Mouse (Mus musculus): ENCODE data around the gene Tsacc. TPM values are rescaled to one million over a fixed set of nuclear protein-coding genes. Genes with fewer than 3 reads are reported as not detected.
"Not testable (repeated sequence)": the region's sequence is repeated elsewhere in the genome, so short reads cannot be mapped to it uniquely, and the experiment has no call there.

Tsacc gene
- polyA plus RNA-seq, 1 experiment: 16.1 TPM

DNA sequence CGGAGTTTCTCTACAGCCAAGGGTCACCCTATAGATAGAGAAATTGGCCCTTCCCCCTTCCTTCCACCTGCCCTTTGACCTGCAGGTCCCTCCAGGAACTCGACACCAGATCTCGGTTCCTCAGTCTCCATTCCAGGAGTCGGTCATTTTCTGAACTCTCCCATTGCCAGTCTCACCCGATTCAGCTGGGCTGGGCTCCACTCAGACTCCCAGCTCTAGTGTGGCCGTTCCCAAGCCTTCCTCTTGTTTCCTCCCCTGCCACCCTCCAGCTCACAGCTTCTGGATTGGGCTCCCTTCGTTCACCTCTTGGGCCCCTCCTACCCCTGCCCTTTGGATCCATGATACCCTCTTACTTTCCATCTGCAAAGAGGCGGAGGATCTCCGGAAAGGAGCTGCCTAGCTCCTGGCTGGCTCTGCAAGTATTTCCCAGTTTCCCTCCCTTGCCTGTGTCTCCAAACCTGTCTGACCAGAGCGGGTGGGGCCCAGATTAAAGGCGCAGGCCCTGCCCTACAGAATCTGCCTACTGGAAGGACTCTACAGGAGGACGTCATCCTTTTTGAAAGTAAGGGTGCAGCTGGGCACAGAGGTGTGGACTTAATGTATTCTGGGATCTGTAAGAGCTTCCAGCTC is 37.3 kb upstream of the Tsacc start:
- H3K4me3 ChIP-seq (replicated peaks; ENCODE audit: control insufficient read depth, low read depth, low read length): no peak overlapping the region
- peaks cover 2% of the 10 kb centered on the region; the same call in 1 of the 2 replicates for H3K4me1 ChIP-seq (ENCODE audit: control insufficient read depth, insufficient read depth, low read length)
- 81% methylated on average over 12 of the region's 12 CpGs for WGBS

DNA sequence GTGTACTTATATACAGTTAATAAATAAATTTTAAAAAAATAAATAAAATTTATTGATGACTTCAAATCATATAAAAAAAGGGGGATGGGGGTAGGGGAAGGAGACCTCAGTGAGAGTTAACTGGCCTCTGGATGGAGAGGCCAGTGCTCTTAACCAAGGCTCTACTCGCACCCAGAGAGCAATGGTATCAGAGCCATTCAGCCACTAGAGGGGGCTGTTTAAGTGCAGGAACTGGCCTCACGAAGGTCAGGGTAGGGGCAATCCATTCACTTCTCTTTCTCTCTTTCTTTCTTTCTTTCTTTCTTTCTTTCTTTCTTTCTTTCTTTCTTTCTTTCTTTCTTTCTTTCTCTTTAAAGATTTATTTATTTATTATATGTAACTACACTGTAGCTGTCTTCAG is 34.5 kb upstream of the Tsacc start:
- WGBS: 1% methylated on average over 2 of the region's 2 CpGs
- no peak overlapping the region for H3K4me3 ChIP-seq (replicated peaks; ENCODE audit: control insufficient read depth, low read depth, low read length)
- TF ChIP-seq CTCF (IDR thresholded peaks at IDR 0.05; ENCODE audit: control insufficient read depth, insufficient read depth, low read length): peak; percentile 86
- no peak for TF ChIP-seq POLR2A (IDR thresholded peaks at IDR 0.05; ENCODE audit: borderline replicate concordance, control insufficient read depth, low read depth, low read length)
- H3K4me1 ChIP-seq (ENCODE audit: control insufficient read depth, insufficient read depth, low read length): no peaks in the 10 kb centered on the region
- H3K27ac ChIP-seq (ENCODE audit: control insufficient read depth, insufficient read depth, low read depth, low read length, poor library complexity): no peak overlapping the region

More for the DNA sequence above, 37.3 kb upstream of the Tsacc start:
- TF ChIP-seq CTCF (IDR thresholded peaks at IDR 0.05; ENCODE audit: control insufficient read depth, insufficient read depth, low read length): no peak
- no peak for TF ChIP-seq POLR2A (IDR thresholded peaks at IDR 0.05; ENCODE audit: borderline replicate concordance, control insufficient read depth, low read depth, low read length)
- H3K27ac ChIP-seq (ENCODE audit: control insufficient read depth, insufficient read depth, low read depth, low read length, poor library complexity): no peak overlapping the region

DNA sequence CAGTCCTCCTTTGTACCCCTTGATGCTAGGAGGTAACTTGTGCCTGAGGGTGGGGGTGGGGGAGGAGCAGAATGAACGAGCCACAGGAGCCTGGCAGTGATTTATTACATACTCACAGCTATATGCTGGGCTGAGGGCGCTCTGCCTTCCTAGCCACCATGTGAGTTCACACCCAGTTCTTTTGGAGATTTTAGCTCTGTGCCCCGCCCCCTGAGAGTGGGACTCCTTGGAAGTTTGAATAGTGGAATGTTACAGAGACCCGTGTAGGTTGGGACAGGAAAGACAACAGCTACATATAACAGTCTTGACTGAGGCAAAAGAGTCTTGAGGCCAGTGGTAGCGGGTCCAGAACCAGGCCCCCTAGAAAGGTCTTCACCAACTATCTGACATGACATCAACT is 32.2 kb upstream of the Tsacc start:
- Histone ChIP-seq H3K4me1 (ENCODE audit: control insufficient read depth, insufficient read depth, low read length) (peaks cover 2% of the 10 kb centered on the region; the same call in 1 of the 2 replicates), H3K4me3 (replicated peaks; ENCODE audit: control insufficient read depth, low read depth, low read length) (no peak overlapping the region), H3K27ac (ENCODE audit: control insufficient read depth, insufficient read depth, low read depth, low read length, poor library complexity) (no peak overlapping the region)
- TF ChIP-seq POLR2A (IDR thresholded peaks at IDR 0.05; ENCODE audit: borderline replicate concordance, control insufficient read depth, low read depth, low read length) (no peak), CTCF (IDR thresholded peaks at IDR 0.05; ENCODE audit: control insufficient read depth, insufficient read depth, low read length) (no peak)
- 77% methylated on average over 5 of the region's 5 CpGs for WGBS

DNA sequence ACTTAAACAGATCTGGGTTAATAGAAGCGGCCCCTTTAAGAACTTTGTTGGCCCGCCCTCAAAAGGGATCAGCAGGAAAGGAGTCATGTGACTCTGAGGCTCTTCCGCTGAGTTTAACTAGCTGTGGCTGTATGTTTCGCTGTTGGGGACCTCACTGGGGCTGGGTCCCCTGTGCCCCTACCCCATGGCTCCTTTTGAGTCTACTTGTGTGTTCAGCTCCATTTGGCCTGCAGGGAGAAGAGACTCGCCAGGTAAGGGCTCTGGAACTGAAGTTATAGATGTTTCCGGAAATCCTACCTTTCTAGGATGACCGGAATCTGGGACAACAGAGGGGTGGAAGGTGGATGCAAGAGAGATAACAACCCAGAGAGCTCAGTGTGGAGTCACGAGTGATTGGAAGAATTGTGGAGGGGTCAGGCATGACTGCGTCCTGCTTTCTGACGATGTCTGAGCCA is 28.2 kb upstream of the Tsacc start, which contains the start of gene Glmp:
Gene Glmp (plus strand): TSS at position 73 of the 455 bp plus-strand sequence.
- 0 out of 2 replicates have a peak within 1 kb of the TSS, but pooled peaks have one; percentile 16 for H3K27ac ChIP-seq (ENCODE audit: control insufficient read depth, insufficient read depth, low read depth, low read length, poor library complexity)
- H3K4me3 ChIP-seq (replicated peaks; ENCODE audit: control insufficient read depth, low read depth, low read length): peak within 1 kb of the TSS; percentile 73
- WGBS: 2% methylated on average over 10 of the region's 10 CpGs
- TF ChIP-seq POLR2A (IDR thresholded peaks at IDR 0.05; ENCODE audit: borderline replicate concordance, control insufficient read depth, low read depth, low read length): no peak
- no peak for TF ChIP-seq CTCF (IDR thresholded peaks at IDR 0.05; ENCODE audit: control insufficient read depth, insufficient read depth, low read length)
- H3K4me1 ChIP-seq (ENCODE audit: control insufficient read depth, insufficient read depth, low read length): peaks cover 2% of the 10 kb centered on the region; the same call in 1 of the 2 replicates

DNA sequence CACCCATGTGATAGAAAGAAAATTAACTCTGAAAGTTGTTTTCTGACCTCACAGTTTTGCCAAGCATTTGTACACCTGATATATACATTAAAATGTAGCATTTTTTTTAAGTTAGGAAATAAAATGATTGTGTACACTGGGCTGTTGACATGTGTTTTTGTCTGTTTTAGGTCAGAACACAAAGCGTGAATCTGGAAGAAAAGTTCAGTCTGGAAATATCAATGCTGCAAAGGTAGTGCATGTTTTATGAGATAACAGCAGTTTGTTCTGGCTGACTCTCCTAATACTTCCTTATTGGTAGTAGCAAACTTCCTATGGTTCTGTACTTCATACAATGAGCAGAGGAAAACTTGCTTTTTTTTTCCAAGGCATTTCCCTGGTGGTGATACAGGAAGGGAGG is 2.4 kb upstream of the Tsacc start:
- TF ChIP-seq CTCF (IDR thresholded peaks at IDR 0.05; ENCODE audit: control insufficient read depth, insufficient read depth, low read length) (no peak), POLR2A (IDR thresholded peaks at IDR 0.05; ENCODE audit: borderline replicate concordance, control insufficient read depth, low read depth, low read length) (no peak)
- WGBS: 62% methylated on average over 1 of the region's 1 CpGs
- Histone ChIP-seq H3K4me1 (ENCODE audit: control insufficient read depth, insufficient read depth, low read length) (no peaks in the 10 kb centered on the region; the same call in none of the 2 replicates), H3K4me3 (replicated peaks; ENCODE audit: control insufficient read depth, low read depth, low read length) (no peak overlapping the region), H3K27ac (ENCODE audit: control insufficient read depth, insufficient read depth, low read depth, low read length, poor library complexity) (no peak overlapping the region)

DNA sequence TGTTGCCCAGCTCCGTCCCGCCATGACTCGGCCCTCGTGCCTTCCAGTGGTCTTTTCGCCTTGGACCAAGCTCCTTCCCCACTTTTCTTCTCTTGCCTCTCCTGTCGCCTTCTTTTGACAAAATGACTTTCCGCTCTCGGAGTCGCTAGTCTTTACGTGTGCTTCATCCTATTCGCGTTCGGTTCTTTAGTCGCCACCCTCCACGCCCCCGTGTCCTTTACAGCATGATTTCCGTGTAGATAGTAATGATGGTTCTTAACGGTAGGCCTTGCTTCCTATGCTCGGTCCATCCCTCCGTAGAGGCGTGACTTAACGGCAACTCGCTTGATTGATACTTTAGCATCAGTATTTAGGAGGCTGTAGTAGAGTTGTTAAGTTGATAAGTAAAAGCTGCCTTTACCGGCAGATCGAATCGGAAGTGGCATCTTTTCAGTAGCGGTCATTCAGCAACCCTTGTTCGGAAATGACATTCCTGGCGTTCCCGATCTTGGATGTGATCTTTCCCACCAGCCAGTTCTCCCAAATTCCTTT is 587 bp upstream of the Tsacc start:
- Histone ChIP-seq H3K27ac (ENCODE audit: control insufficient read depth, insufficient read depth, low read depth, low read length, poor library complexity) (peak overlapping the region; percentile 84), H3K4me1 (ENCODE audit: control insufficient read depth, insufficient read depth, low read length) (no peaks in the 10 kb centered on the region; the same call in none of the 2 replicates), H3K4me3 (replicated peaks; ENCODE audit: control insufficient read depth, low read depth, low read length) (peak overlapping the region; percentile 97)
- under 1% methylated on average over 30 of the region's 30 CpGs for WGBS
- TF ChIP-seq CTCF (IDR thresholded peaks at IDR 0.05; ENCODE audit: control insufficient read depth, insufficient read depth, low read length) (no peak), POLR2A (IDR thresholded peaks at IDR 0.05; ENCODE audit: borderline replicate concordance, control insufficient read depth, low read depth, low read length) (no peak)

DNA sequence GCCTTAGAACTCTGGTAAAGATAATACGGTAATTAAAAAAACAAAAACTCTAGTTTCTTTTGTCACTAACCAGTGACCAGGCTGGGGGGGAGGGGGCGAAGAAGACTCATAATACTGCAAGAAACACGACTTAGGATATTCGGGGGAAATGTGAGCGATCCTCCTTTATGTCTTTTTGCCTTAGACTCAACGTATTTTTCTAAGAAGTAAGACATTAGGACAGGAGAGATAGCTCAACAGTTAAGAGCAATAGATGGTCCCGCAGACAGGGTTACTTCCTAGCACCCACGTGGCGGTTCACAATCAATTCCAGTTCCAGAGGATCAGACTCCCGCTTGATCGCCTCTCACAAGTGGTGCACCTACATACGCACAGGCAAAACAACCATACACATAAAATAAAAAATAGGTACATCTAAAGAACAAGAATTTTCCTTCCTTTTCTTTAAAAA is 664 bp downstream of the Tsacc start:
- Histone ChIP-seq H3K4me3 (replicated peaks; ENCODE audit: control insufficient read depth, low read depth, low read length) (peak overlapping the region; percentile 82), H3K4me1 (ENCODE audit: control insufficient read depth, insufficient read depth, low read length) (no peaks in the 10 kb centered on the region; the same call in none of the 2 replicates), H3K27ac (ENCODE audit: control insufficient read depth, insufficient read depth, low read depth, low read length, poor library complexity) (no peak overlapping the region; the same call in 1 of the 2 replicates)
- TF ChIP-seq POLR2A (IDR thresholded peaks at IDR 0.05; ENCODE audit: borderline replicate concordance, control insufficient read depth, low read depth, low read length) (0 out of 2 replicates have a peak, but pooled peaks have one; percentile 13), CTCF (IDR thresholded peaks at IDR 0.05; ENCODE audit: control insufficient read depth, insufficient read depth, low read length) (no peak)
- WGBS: under 1% methylated on average over 12 of the region's 12 CpGs

DNA sequence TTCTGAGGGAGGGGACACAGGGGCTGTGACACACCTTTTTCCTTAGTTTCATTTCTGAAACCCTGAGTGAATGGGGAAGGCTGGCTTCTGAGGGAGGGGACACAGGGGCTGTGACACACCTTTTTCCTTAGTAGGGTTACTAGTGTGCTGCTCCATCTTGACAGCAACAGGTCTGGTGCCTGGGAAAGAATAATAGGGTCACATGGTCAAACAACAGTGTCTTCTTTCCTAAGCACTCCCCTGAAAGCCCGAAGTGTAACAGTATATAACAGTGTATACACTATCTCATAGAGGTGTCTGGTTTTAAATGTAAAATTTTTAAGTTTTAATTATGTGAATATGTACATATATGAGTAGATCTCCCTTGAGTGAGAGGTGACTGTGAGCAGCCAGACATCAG is 1.5 kb downstream of the Tsacc start:
- not testable (repeated sequence) for H3K27ac ChIP-seq (ENCODE audit: control insufficient read depth, insufficient read depth, low read depth, low read length, poor library complexity); H3K4me3 ChIP-seq (replicated peaks; ENCODE audit: control insufficient read depth, low read depth, low read length); H3K4me1 ChIP-seq (ENCODE audit: control insufficient read depth, insufficient read depth, low read length)
- 21% methylated on average over 1 of the region's 1 CpGs for WGBS

All from bone marrow, adult 2 months (tissue).